ENCODE assay signal across 15 mouse cellular contexts in genomic region chr5:122756680-122757079, GRCm38 (mm10). TPM values are rescaled to one million over a fixed set of nuclear protein-coding genes. Genes with fewer than 3 reads are reported as not detected.
DNase-seq lines count a peak whose midpoint lies in the region; ATAC-seq and TF ChIP-seq lines count a peak whose summit lies in the region.
"Had no signal": no experiment of that assay in that cellular context is flagged by ENCODE, and none has a peak within 500 bp of the region (broad histone marks: within the 10 kb centered on the region; RNA-seq: fewer than 3 reads in every experiment).

No protein-coding gene starts in this region.

- H3K4me1 ChIP-seq in liver, adult 2 months (ENCODE audit: control insufficient read depth, insufficient read depth, low read length) = no peaks in the 10 kb centered on the region
- H3K4me1 ChIP-seq in liver, embryonic 11.5 days (replicated peaks; ENCODE audit: control insufficient read depth, insufficient read depth, low read length) = no peaks in the 10 kb centered on the region
- H3K4me1 ChIP-seq: midbrain, embryonic 13.5 days had no signal

- H3K4me3 ChIP-seq in liver, adult 2 months (ENCODE audit: insufficient read depth, low read depth, low read length) = no peak overlapping the region
- H3K4me3 ChIP-seq in liver, embryonic 11.5 days (ENCODE audit: low read depth, low read length) = no peak overlapping the region
- H3K4me3 ChIP-seq: heart, embryonic 13.5 days; midbrain, embryonic 13.5 days; neural tube, embryonic 13.5 days had no signal

- no peak overlapping the region for H3K9ac ChIP-seq in liver, adult 2 months (ENCODE audit: low read depth, low read length)
- no peak overlapping the region for H3K9ac ChIP-seq in liver, embryonic 11.5 days (ENCODE audit: low read depth, low read length)
- H3K9ac ChIP-seq: heart, embryonic 13.5 days; lung, embryonic 14.5 days; midbrain, embryonic 13.5 days; neural tube, embryonic 13.5 days had no signal

- ATAC-seq in cerebellum, adult (ENCODE audit: insufficient number of reproducible peaks, low FRiP score, low TSS enrichment) = peak; percentile 56; the same call in 1 of the 2 replicates
- ATAC-seq in liver, embryonic 11.5 days (replicated peaks; ENCODE audit: low FRiP score) = no peak
- ATAC-seq in frontal cortex, adult (ENCODE audit: low TSS enrichment) = no peak
- ATAC-seq: activated CD4-positive, CD25-positive, alpha-beta regulatory T cell, adult 4 months; inflammation-experienced regulatory T-cells, adult 6 months; midbrain, embryonic 13.5 days had no signal

- H3K4me2 ChIP-seq in liver, embryonic 11.5 days = no peak overlapping the region
- H3K4me2 ChIP-seq: heart, embryonic 13.5 days; lung, embryonic 14.5 days; midbrain, embryonic 13.5 days; neural tube, embryonic 13.5 days had no signal

- H3K79me2 ChIP-seq in liver, adult 2 months (ENCODE audit: control insufficient read depth, insufficient read depth, low read length) = no peaks in the 10 kb centered on the region

- 57% methylated on average over 7 of the region's 7 CpGs for WGBS in liver, adult 2 months
- 90% methylated on average over 7 of the region's 7 CpGs for WGBS in liver, embryonic 11.5 days

- H3K27ac ChIP-seq in liver, adult 2 months (replicated peaks; ENCODE audit: insufficient read depth, low read depth, low read length) = no peak overlapping the region
- no peak overlapping the region for H3K27ac ChIP-seq in liver, embryonic 11.5 days (ENCODE audit: low read depth, low read length)
- H3K27ac ChIP-seq: heart, embryonic 13.5 days; midbrain, embryonic 13.5 days; neural tube, embryonic 13.5 days had no signal

- no peak for TF ChIP-seq POLR2A in liver, adult 2 months (IDR thresholded peaks at IDR 0.05; ENCODE audit: extremely low read depth, insufficient read depth, low read length)

- H3K9me3 ChIP-seq in liver, embryonic 11.5 days (ENCODE audit: control insufficient read depth, low read length) = no peaks in the 10 kb centered on the region
- H3K9me3 ChIP-seq: G1E; heart, embryonic 13.5 days; midbrain, embryonic 13.5 days; neural tube, embryonic 13.5 days had no signal

- no peak for TF ChIP-seq CTCF in liver, adult 2 months (IDR thresholded peaks at IDR 0.05; ENCODE audit: low read depth, low read length)

- H3K27me3 ChIP-seq in liver, adult 2 months (ENCODE audit: control insufficient read depth, insufficient read depth, low read length) = no peaks in the 10 kb centered on the region
- no peaks in the 10 kb centered on the region for H3K27me3 ChIP-seq in liver, embryonic 11.5 days (replicated peaks; ENCODE audit: control insufficient read depth, insufficient read depth, low read length)
- H3K27me3 ChIP-seq: heart, embryonic 13.5 days; midbrain, embryonic 13.5 days; neural tube, embryonic 13.5 days had no signal

- H3K36me3 ChIP-seq in liver, adult 2 months (ENCODE audit: control insufficient read depth, insufficient read depth, low read length) = 0 out of 2 replicates have a peak, but pooled peaks cover 2% of the 10 kb centered on the region
- peaks cover 18% of the 10 kb centered on the region; the same call in 1 of the 2 replicates for H3K36me3 ChIP-seq in liver, embryonic 11.5 days (ENCODE audit: control insufficient read depth, insufficient read depth, low read length)

- DNase-seq in cerebellum, postnatal 4 days (ENCODE audit: low spot score in 2 of 2) = no peak
- peak; percentile 67 for DNase-seq in liver, adult 2 months (ENCODE audit: extremely low read depth, low read depth, low spot score)
- DNase-seq in liver, embryonic 11.5 days (ENCODE audit: low spot score) = no peak
- peak; percentile 77 to 82 for DNase-seq in cerebellum, postnatal 14 days
- peak; percentile 87 to 91 for DNase-seq in kidney, postnatal 36 days
- no peak for DNase-seq in spleen, postnatal 36 days (ENCODE audit: low spot score in 2 of 2)
- DNase-seq: lung, embryonic 14.5 days had no signal

RNA-seq across cellular contexts. Expression of gene Camkk2, which starts 22.5 kb away (rescaled TPM):
- total RNA-seq in liver, adult 2 months (2014; rRNA removed) = 6.3 and 8.3 TPM in 2 replicates
- 16.4 and 17.7 TPM in 2 replicates for polyA plus RNA-seq in liver, adult 2 months (2012; rRNA removed)
- 15.5 and 16.6 TPM in 2 replicates for polyA plus RNA-seq in liver, embryonic 11.5 days (2014; fragmentation: Nextera tagmentation; extraction: Ambion mirVana)

RNA-seq across cellular contexts. Expression of gene P2rx4, which starts 49.3 kb away (rescaled TPM):
- 43.2 and 59.9 TPM in 2 replicates for total RNA-seq in liver, adult 2 months (2014; rRNA removed)
- 50.1 and 59.5 TPM in 2 replicates for polyA plus RNA-seq in liver, adult 2 months (2012; rRNA removed)
- 27.1 and 30.2 TPM in 2 replicates for polyA plus RNA-seq in liver, embryonic 11.5 days (2014; fragmentation: Nextera tagmentation; extraction: Ambion mirVana)

Comparison
In these comparisons a context has a peak if more than half of its experiments do, and no peak if none do; other contexts are left out.
1. DNase-seq: peak in liver, adult 2 months (single experiment), cerebellum, postnatal 14 days (2 of 2) and kidney, postnatal 36 days (2 of 2); none in cerebellum, postnatal 4 days (0 of 2), liver, embryonic 11.5 days (single experiment) and spleen, postnatal 36 days (0 of 2).